ENCODE assay signal across 9 mouse cellular contexts in the genomic region with DNA sequence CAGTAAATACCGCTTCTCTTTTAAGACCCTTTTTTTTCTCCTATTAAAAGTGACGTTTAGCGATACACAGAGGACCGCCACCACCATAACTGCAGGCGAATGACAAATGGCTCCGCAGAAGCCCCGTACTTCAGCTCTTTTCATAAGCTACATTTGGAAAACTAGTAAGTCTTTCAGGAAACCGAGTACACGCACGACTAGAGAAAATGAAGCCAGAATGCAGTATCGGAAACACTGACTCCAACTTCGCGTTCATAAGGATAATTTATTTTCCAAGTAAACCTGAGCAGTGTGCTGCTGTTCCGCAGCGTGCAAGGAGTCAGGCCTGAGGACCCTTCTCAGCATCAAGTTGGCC.
A peak's percentile ranks its signal among the peaks of the same experiment; 100 is the strongest.
DNase-seq lines count a peak whose midpoint lies in the region; ATAC-seq and TF ChIP-seq lines count a peak whose summit lies in the region.
"Had no signal": no experiment of that assay in that cellular context is flagged by ENCODE, and none has a peak within 500 bp of the region (broad histone marks: within the 10 kb centered on the region; RNA-seq: fewer than 3 reads in every experiment).

No protein-coding gene starts in this region.

- no peak for TF ChIP-seq CTCF in forebrain, postnatal 0 days (IDR thresholded peaks at IDR 0.05; ENCODE audit: low read depth)

- ATAC-seq in heart, embryonic 11.5 days (replicated peaks; ENCODE audit: insufficient number of reproducible peaks, low FRiP score, low TSS enrichment): no peak
- ATAC-seq in forebrain, postnatal 0 days: no peak

- H3K36me3 ChIP-seq in heart, embryonic 11.5 days (ENCODE audit: control insufficient read depth, insufficient read depth, low read length): no peaks in the 10 kb centered on the region
- H3K36me3 ChIP-seq in forebrain, postnatal 0 days (ENCODE audit: insufficient read depth): no peaks in the 10 kb centered on the region
- no peaks in the 10 kb centered on the region for H3K36me3 ChIP-seq in midbrain, embryonic 10.5 days

- H3K4me2 ChIP-seq in heart, embryonic 11.5 days: peak overlapping the region; percentile 82
- H3K4me2 ChIP-seq in forebrain, postnatal 0 days (ENCODE audit: low read depth): peak overlapping the region; percentile 91

- H3K9ac ChIP-seq in heart, embryonic 11.5 days (ENCODE audit: low read depth, low read length): no peak overlapping the region
- peak overlapping the region; percentile 50 for H3K9ac ChIP-seq in forebrain, postnatal 0 days

- no peaks in the 10 kb centered on the region for H3K9me3 ChIP-seq in heart, embryonic 11.5 days (replicated peaks; ENCODE audit: control insufficient read depth, low read length)
- H3K9me3 ChIP-seq in forebrain, postnatal 0 days (ENCODE audit: low read length): no peaks in the 10 kb centered on the region
- H3K9me3 ChIP-seq in midbrain, embryonic 10.5 days (replicated peaks): no peaks in the 10 kb centered on the region

- DNase-seq in heart, postnatal 25 days (ENCODE audit: low spot score): no peak
- DNase-seq in brain, adult 2 months (ENCODE audit: low read depth, low spot score): peak; percentile 10
- DNase-seq in forebrain, postnatal 0 days: peak; percentile 46
- no peak for DNase-seq in midbrain, embryonic 10.5 days (ENCODE audit: low spot score)
- DNase-seq in ovary, postnatal 10 days (ENCODE audit: low spot score): no peak
- no peak for DNase-seq in cerebellum, postnatal 14 days
- no peak for DNase-seq in cerebellum, adult 9-10 months
- DNase-seq: adrenal gland, postnatal 14 days had no signal

- no peak overlapping the region for H3K27ac ChIP-seq in heart, embryonic 11.5 days (ENCODE audit: low read depth, low read length)
- no peak overlapping the region for H3K27ac ChIP-seq in forebrain, postnatal 0 days (ENCODE audit: low read depth, low read length)
- peak overlapping the region; percentile 76 for H3K27ac ChIP-seq in midbrain, embryonic 10.5 days (replicated peaks)

- 0 out of 2 replicates have a peak, but pooled peaks cover 3% of the 10 kb centered on the region for H3K4me1 ChIP-seq in heart, embryonic 11.5 days (ENCODE audit: control insufficient read depth, insufficient read depth, low read length)
- no peaks in the 10 kb centered on the region for H3K4me1 ChIP-seq in forebrain, postnatal 0 days (ENCODE audit: insufficient read depth)
- H3K4me1 ChIP-seq in midbrain, embryonic 10.5 days: peaks cover 32% of the 10 kb centered on the region

- peaks cover 12% of the 10 kb centered on the region for H3K27me3 ChIP-seq in heart, embryonic 11.5 days (ENCODE audit: control insufficient read depth, insufficient read depth, low read length)
- no peaks in the 10 kb centered on the region for H3K27me3 ChIP-seq in forebrain, postnatal 0 days (ENCODE audit: insufficient read depth, low read length)
- H3K27me3 ChIP-seq in midbrain, embryonic 10.5 days (ENCODE audit: low read depth, poor library complexity, severe bottlenecking): peaks cover 62% of the 10 kb centered on the region

- peak overlapping the region; percentile 43 for H3K4me3 ChIP-seq in heart, embryonic 11.5 days (ENCODE audit: low read depth, low read length)
- H3K4me3 ChIP-seq in forebrain, postnatal 0 days (ENCODE audit: low read depth, low read length): peak overlapping the region; percentile 47
- H3K4me3 ChIP-seq in midbrain, embryonic 10.5 days: peak overlapping the region; percentile 55

- WGBS in heart, embryonic 11.5 days (ENCODE audit: insufficient replicate concordance): 28% methylated on average over 15 of the region's 15 CpGs
- WGBS in forebrain, postnatal 0 days: 10% methylated on average over 15 of the region's 15 CpGs
- 23% methylated on average over 15 of the region's 15 CpGs for WGBS in midbrain, embryonic 10.5 days

- intact Hi-C loops in heart, postnatal 25 days (cut with DNase I): no loop called here

Comparison
In these comparisons a context has a peak if more than half of its experiments do, and no peak if none do; other contexts are left out.
1. DNase-seq: peak in brain, adult 2 months (single experiment) and forebrain, postnatal 0 days (single experiment); none in heart, postnatal 25 days (single experiment), midbrain, embryonic 10.5 days (single experiment), ovary, postnatal 10 days (single experiment), cerebellum, postnatal 14 days (0 of 2) and cerebellum, adult 9-10 months (single experiment).
2. Peak in every context shown above with its lines, with median percentiles within 50 percentile points of each other: H3K4me3 ChIP-seq.